Mouse (Mus musculus): Measurements from ENCODE around the gene Atp6v1a.

DNA sequence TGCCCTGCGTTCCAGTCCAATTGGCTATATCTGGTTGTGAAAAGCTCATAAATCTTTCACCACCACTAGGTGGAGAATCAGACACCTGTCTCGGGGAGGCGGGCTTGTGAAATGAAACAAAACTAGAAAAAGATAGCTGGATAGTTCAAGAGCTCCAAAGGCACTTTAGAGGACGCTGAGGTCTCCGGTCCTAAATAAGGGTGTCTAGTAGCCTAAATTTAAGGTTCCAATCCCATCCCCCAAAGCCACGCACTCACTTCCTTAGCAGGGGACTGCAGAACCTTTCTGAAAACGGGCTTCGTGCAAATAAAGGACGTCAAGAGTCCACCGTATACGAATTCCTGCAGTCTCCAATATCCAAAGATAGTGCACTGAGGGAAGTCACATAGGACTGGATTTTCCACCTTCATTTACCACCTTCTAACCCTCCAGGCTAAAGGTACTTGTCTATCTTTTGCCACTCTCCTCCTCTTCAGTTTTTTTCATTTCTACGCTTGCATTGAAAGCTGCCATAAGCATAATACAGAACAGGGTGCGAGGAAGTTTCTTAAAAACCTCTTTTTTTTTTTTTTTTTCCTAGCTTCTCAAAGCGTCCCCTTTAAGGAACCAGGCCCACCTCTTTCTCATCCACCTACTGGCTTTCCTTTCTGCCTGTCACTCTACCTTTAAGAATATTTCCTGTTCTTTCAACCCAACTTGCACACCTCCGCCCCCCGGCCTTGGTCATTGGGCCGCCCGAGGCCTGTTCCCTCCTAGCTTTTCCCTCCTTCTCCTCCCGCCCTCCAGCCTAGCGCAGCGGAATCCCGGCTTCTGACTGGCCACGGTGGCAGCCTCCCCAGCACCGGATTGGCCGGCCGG, 33.0 kb upstream of the Atp6v1a start:
- TF ChIP-seq CTCF (IDR thresholded peaks at IDR 0.05; ENCODE audit: low read depth, low read length): no peak
- no peak for TF ChIP-seq POLR2A (IDR thresholded peaks at IDR 0.05; ENCODE audit: borderline replicate concordance, low read depth, low read length)
